11 mouse cellular contexts compared by ENCODE assay signal in the genomic region with DNA sequence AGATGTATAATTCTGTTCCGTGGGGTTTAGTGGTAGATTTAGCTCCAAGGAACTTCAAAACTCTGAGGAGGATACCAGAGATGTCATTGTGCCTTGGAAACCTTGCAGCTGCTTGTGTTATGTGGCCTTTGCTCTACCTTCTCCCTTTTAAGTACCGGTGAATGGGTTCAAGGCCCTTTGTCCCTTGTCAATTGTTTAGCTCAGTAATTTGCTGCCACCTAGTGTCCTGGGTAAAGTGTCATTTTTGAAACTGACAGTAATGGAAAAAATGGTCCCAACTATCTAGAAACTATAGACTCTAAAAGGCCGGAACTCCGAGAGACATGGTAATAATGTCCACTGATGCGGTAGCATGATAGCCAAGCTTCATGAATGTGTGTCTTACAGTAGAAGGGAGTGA.
DNase-seq lines count a peak whose midpoint lies in the region; ATAC-seq and TF ChIP-seq lines count a peak whose summit lies in the region.
"Had no signal": no experiment of that assay in that cellular context is flagged by ENCODE, and none has a peak within 500 bp of the region (broad histone marks: within the 10 kb centered on the region; RNA-seq: fewer than 3 reads in every experiment).

No protein-coding gene starts in this region.

- no peak for ATAC-seq in intestine, postnatal 0 days
- ATAC-seq in intestine, embryonic 15.5 days = no peak
- no peak for ATAC-seq in midbrain, postnatal 0 days (ENCODE audit: low FRiP score)
- no peak for ATAC-seq in midbrain, embryonic 16.5 days
- no peak for ATAC-seq in monocyte, adult 5-6 weeks (replicated peaks; ENCODE audit: insufficient number of reproducible peaks, low FRiP score, low TSS enrichment, poor library complexity, severe bottlenecking)
- ATAC-seq: forebrain, embryonic 13.5 days had no signal

- 55% methylated on average over 5 of the region's 5 CpGs for WGBS in intestine, postnatal 0 days
- 72% methylated on average over 5 of the region's 5 CpGs for WGBS in intestine, embryonic 15.5 days
- 73% methylated on average over 5 of the region's 5 CpGs for WGBS in midbrain, postnatal 0 days
- WGBS in midbrain, embryonic 16.5 days = 75% methylated on average over 5 of the region's 5 CpGs

- H3K4me1 ChIP-seq in intestine, postnatal 0 days (replicated peaks; ENCODE audit: control insufficient read depth, insufficient read depth, low read length) = no peaks in the 10 kb centered on the region
- no peaks in the 10 kb centered on the region for H3K4me1 ChIP-seq in intestine, embryonic 15.5 days (replicated peaks)
- H3K4me1 ChIP-seq in midbrain, postnatal 0 days (ENCODE audit: insufficient read depth, low read length) = no peaks in the 10 kb centered on the region
- H3K4me1 ChIP-seq in midbrain, embryonic 16.5 days (ENCODE audit: control insufficient read depth, insufficient read depth, low read length) = no peaks in the 10 kb centered on the region
- H3K4me1 ChIP-seq: forebrain, embryonic 13.5 days had no signal

- no peaks in the 10 kb centered on the region for H3K27me3 ChIP-seq in intestine, postnatal 0 days (replicated peaks; ENCODE audit: control insufficient read depth, insufficient read depth, low read length)
- no peaks in the 10 kb centered on the region for H3K27me3 ChIP-seq in intestine, embryonic 15.5 days (replicated peaks)
- H3K27me3 ChIP-seq in midbrain, postnatal 0 days (ENCODE audit: insufficient read depth, low read length) = no peaks in the 10 kb centered on the region
- no peaks in the 10 kb centered on the region for H3K27me3 ChIP-seq in midbrain, embryonic 16.5 days (ENCODE audit: control insufficient read depth, insufficient read depth, low read depth, low read length)
- H3K27me3 ChIP-seq: forebrain, embryonic 13.5 days had no signal

- H3K27ac ChIP-seq in intestine, postnatal 0 days (ENCODE audit: low read depth, low read length) = no peak overlapping the region
- H3K27ac ChIP-seq in intestine, embryonic 15.5 days = no peak overlapping the region
- H3K27ac ChIP-seq in midbrain, postnatal 0 days (ENCODE audit: low read depth, low read length) = no peak overlapping the region
- no peak overlapping the region for H3K27ac ChIP-seq in midbrain, embryonic 16.5 days (ENCODE audit: low read length)
- H3K27ac ChIP-seq: forebrain, embryonic 13.5 days had no signal

- H3K4me2 ChIP-seq in intestine, postnatal 0 days (replicated peaks; ENCODE audit: low read depth) = no peak overlapping the region
- no peak overlapping the region for H3K4me2 ChIP-seq in intestine, embryonic 15.5 days (replicated peaks)
- no peak overlapping the region for H3K4me2 ChIP-seq in midbrain, postnatal 0 days (ENCODE audit: low read depth, low read length, poor library complexity, severe bottlenecking)
- no peak overlapping the region for H3K4me2 ChIP-seq in midbrain, embryonic 16.5 days (ENCODE audit: low read length)
- H3K4me2 ChIP-seq: forebrain, embryonic 13.5 days had no signal

- DNase-seq in adrenal gland, adult 2 months = peak; percentile 22
- no peak for DNase-seq in adrenal gland, adult 18-20 months (ENCODE audit: low spot score in 2 of 2)
- DNase-seq in midbrain, postnatal 0 days (ENCODE audit: low spot score) = peak; percentile 11
- DNase-seq in B cell, adult 2 months = no peak
- DNase-seq: cerebellum, adult 9-11 months; layer of hippocampus, adult 9-11 months had no signal

- no peak overlapping the region for H3K4me3 ChIP-seq in intestine, postnatal 0 days (ENCODE audit: low read depth, low read length)
- no peak overlapping the region for H3K4me3 ChIP-seq in intestine, embryonic 15.5 days (replicated peaks)
- no peak overlapping the region for H3K4me3 ChIP-seq in midbrain, postnatal 0 days (ENCODE audit: low read depth, low read length)
- no peak overlapping the region for H3K4me3 ChIP-seq in midbrain, embryonic 16.5 days (ENCODE audit: low read depth, low read length)
- H3K4me3 ChIP-seq: forebrain, embryonic 13.5 days had no signal

- no peaks in the 10 kb centered on the region for H3K9me3 ChIP-seq in intestine, postnatal 0 days (ENCODE audit: control insufficient read depth)
- H3K9me3 ChIP-seq in intestine, embryonic 15.5 days = no peaks in the 10 kb centered on the region
- no peaks in the 10 kb centered on the region for H3K9me3 ChIP-seq in midbrain, postnatal 0 days (ENCODE audit: low read length)
- no peaks in the 10 kb centered on the region for H3K9me3 ChIP-seq in midbrain, embryonic 16.5 days (replicated peaks; ENCODE audit: control insufficient read depth, low read length, poor library complexity, severe bottlenecking)
- H3K9me3 ChIP-seq: forebrain, embryonic 13.5 days had no signal

- no peaks in the 10 kb centered on the region for H3K36me3 ChIP-seq in intestine, postnatal 0 days (ENCODE audit: control insufficient read depth, insufficient read depth)
- H3K36me3 ChIP-seq in intestine, embryonic 15.5 days = no peaks in the 10 kb centered on the region
- no peaks in the 10 kb centered on the region for H3K36me3 ChIP-seq in midbrain, postnatal 0 days (ENCODE audit: insufficient read depth, low read length)
- H3K36me3 ChIP-seq in midbrain, embryonic 16.5 days (ENCODE audit: control insufficient read depth, insufficient read depth, low read length) = no peaks in the 10 kb centered on the region

- TF ChIP-seq CTCF in intestine, postnatal 0 days (IDR thresholded peaks at IDR 0.05; ENCODE audit: low read depth) = peak; percentile 81
- peak; percentile 64 for TF ChIP-seq CTCF in midbrain, postnatal 0 days (IDR thresholded peaks at IDR 0.05)

- H3K9ac ChIP-seq in intestine, postnatal 0 days (ENCODE audit: low read depth, low read length) = no peak overlapping the region
- H3K9ac ChIP-seq in intestine, embryonic 15.5 days = no peak overlapping the region
- H3K9ac ChIP-seq in midbrain, postnatal 0 days (replicated peaks; ENCODE audit: low read length, poor library complexity, severe bottlenecking) = no peak overlapping the region
- H3K9ac ChIP-seq in midbrain, embryonic 16.5 days (ENCODE audit: low read depth, low read length) = no peak overlapping the region
- H3K9ac ChIP-seq: forebrain, embryonic 13.5 days had no signal

Comparison
In these comparisons a context has a peak if more than half of its experiments do, and no peak if none do; other contexts are left out.
1. DNase-seq: peak in adrenal gland, adult 2 months (single experiment) and midbrain, postnatal 0 days (single experiment); none in adrenal gland, adult 18-20 months (0 of 2) and B cell, adult 2 months (0 of 2).